Mouse (Mus musculus) lung, postnatal 0 days (tissue): ENCODE measurements around the gene Camk1d. TPM values are rescaled to one million over a fixed set of nuclear protein-coding genes. Genes with fewer than 3 reads are reported as not detected.
A peak's percentile ranks its signal among the peaks of the same experiment; 100 is the strongest.

Experiments
- ATAC-seq: fragments of 200-750 bp; cut with Nextera tagmentation; 2 replicates; pipeline ENCODE4 v1.8.0; 2017; ENCODE audit warnings: moderate library complexity
- DNase-seq: peaks from one replicate; pipeline ENCODE4 v3.0.0-alpha.2; 2016; ENCODE audit warnings: low spot score
- H3K27ac ChIP-seq: fragments of 300-500 bp; sonication (generic); 2 replicates; pipeline ENCODE4 v1.5.1; 2014; ENCODE audit warnings: antibody characterized with exemption, mild to moderate bottlenecking, low read length, mixed read lengths
- H3K27me3 ChIP-seq: fragments of 300-500 bp; sonication (generic); replicated peaks from 2 replicates; pipeline ENCODE4 v1.6.1; 2014; ENCODE audit warnings: low read length, mixed read lengths; ENCODE audit not compliant: insufficient read depth
- H3K36me3 ChIP-seq: fragments of 300-500 bp; sonication (generic); 2 replicates; pipeline ENCODE4 v1.6.1; 2014; ENCODE audit warnings: low read length, mixed read lengths; ENCODE audit not compliant: insufficient read depth
- H3K4me1 ChIP-seq: fragments of 300-500 bp; sonication (generic); 2 replicates; pipeline ENCODE4 v1.6.1; 2014; ENCODE audit warnings: antibody characterized with exemption, low read depth, low read length, mixed read lengths; ENCODE audit not compliant: insufficient read depth
- H3K4me2 ChIP-seq: fragments of 300-500 bp; sonication (generic); replicated peaks from 2 replicates; pipeline ENCODE4 v1.6.1; 2014; ENCODE audit warnings: low read depth, mild to moderate bottlenecking, low read length, moderate library complexity, mixed read lengths
- H3K4me3 ChIP-seq: fragments of 300-500 bp; sonication (generic); 2 replicates; pipeline ENCODE4 v1.5.1; 2014; ENCODE audit warnings: low read depth, low read length
- H3K9ac ChIP-seq: fragments of 300-500 bp; sonication (generic); replicated peaks from 2 replicates; pipeline ENCODE4 v1.6.1; 2014; ENCODE audit warnings: low read depth, mild to moderate bottlenecking
- H3K9me3 ChIP-seq: fragments of 300-500 bp; sonication (generic); 2 replicates; pipeline ENCODE4 v1.6.1; 2016; ENCODE audit warnings: low read length, mixed read lengths
- CTCF ChIP-seq: IDR thresholded peaks from 2 replicates; pipeline ENCODE4 v1.5.1; 2016; ENCODE audit warnings: antibody characterized with exemption, mild to moderate bottlenecking
- EP300 ChIP-seq: IDR thresholded peaks from 2 replicates; pipeline ENCODE4 v1.6.1; 2016; ENCODE audit warnings: antibody characterized with exemption, mild to moderate bottlenecking, control low read depth
- WGBS: fragments of 180-500 bp; shearing (Covaris S2); extraction: QIAGEN DNeasy Blood & Tissue Kit; methylation state at CpG from one replicate; pipeline ENCODE4 v1.1.7; 2014; 5-methylcytosine and 5-hydroxymethylcytosine counted together
- polyA plus RNA-seq: library from polyadenylated mRNA; unstranded; fragments of >200 nt; fragmentation: Nextera tagmentation; extraction: Ambion mirVana; gene quantifications from 2 replicates; pipeline ENCODE4 v1.2.1, GENCODE M21; 2015

The Camk1d gene
- polyA plus RNA-seq, 1 experiment from 2014 or later = 2.2 TPM

DNA sequence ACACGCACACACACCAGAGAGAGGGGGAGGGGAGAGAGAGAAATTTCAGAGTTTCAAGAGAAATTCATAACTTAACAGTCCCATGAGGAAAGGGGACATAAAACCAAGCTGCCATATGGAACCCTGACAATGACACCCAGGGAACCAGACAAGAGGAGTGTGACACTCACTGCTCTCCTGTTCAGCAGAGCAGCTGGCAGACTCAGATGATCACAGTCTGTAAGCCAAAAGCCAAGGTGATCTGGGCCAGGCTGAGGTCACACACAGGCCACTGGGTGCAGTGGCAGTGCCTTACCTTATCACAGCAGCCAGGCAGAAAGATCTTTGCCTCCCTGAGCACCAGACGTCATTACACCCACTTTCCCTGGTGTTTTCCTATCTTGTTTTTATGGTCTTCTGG, 258.2 kb downstream of the Camk1d start:
- no peak overlapping the region for H3K9ac ChIP-seq
- no peak for DNase-seq
- peak; percentile 13; the same call in 1 of the 2 replicates for ATAC-seq
- no peak overlapping the region for H3K4me3 ChIP-seq
- no peaks in the 10 kb centered on the region for H3K27me3 ChIP-seq
- no peaks in the 10 kb centered on the region for H3K9me3 ChIP-seq
- 67% methylated on average over 2 of the region's 2 CpGs for WGBS
- no peak overlapping the region for H3K27ac ChIP-seq
- no peak overlapping the region for H3K4me2 ChIP-seq
- H3K36me3 ChIP-seq = no peaks in the 10 kb centered on the region
- no peaks in the 10 kb centered on the region for H3K4me1 ChIP-seq
- TF ChIP-seq CTCF (no peak), EP300 (no peak)

DNA sequence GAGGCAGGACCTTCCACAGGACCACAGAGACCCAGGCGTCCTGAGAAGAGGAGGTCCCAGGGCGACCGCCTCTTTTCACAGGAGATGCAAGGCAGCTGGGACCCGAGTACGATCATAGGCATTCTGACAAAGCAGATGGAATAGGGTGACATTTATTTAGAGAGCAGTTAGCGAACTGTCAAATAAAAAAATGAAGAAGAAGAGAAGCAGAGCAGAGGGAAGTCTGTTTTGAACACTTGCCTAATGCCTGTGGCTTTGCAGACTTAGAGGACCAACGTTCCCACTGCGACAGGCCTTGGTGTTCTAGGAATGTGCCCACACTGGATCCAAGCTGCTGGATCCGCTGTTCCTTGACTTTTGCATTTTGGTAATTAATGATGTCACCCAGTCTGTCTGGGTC, 259.5 kb downstream of the Camk1d start:
- no peaks in the 10 kb centered on the region for H3K4me1 ChIP-seq
- no peaks in the 10 kb centered on the region for H3K9me3 ChIP-seq
- H3K9ac ChIP-seq = no peak overlapping the region
- H3K4me2 ChIP-seq = no peak overlapping the region
- no peak overlapping the region for H3K27ac ChIP-seq
- H3K27me3 ChIP-seq = no peaks in the 10 kb centered on the region
- no peaks in the 10 kb centered on the region for H3K36me3 ChIP-seq
- WGBS = 52% methylated on average over 9 of the region's 9 CpGs
- ATAC-seq (peak; percentile 71), DNase-seq (peak; percentile 74)
- TF ChIP-seq CTCF = no peak
- TF ChIP-seq EP300 = no peak
- H3K4me3 ChIP-seq = no peak overlapping the region

DNA sequence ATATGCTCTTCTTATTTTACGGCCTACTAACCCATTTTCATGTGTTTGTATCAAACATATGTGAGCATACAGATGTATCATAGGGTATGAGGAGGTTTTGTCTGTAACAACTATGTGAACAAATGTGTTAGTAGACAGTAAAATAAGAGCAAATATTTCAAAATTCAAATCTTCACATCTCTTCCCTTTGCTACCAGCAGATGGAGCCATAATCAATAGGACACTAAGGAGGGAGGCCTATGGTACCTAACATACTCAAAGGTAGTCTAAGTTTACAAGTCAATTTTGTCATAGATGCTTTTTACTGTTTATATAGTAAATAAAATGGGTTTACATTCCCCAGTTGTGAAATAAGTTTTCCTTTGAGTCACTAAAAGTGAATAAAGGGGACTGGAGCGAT, 262.7 kb downstream of the Camk1d start:
- Histone ChIP-seq H3K9ac (no peak overlapping the region), H3K27me3 (no peaks in the 10 kb centered on the region), H3K4me3 (no peak overlapping the region), H3K4me1 (no peaks in the 10 kb centered on the region), H3K36me3 (no peaks in the 10 kb centered on the region), H3K4me2 (no peak overlapping the region), H3K9me3 (no peaks in the 10 kb centered on the region), H3K27ac (no peak overlapping the region)
- WGBS = 97% methylated on average over 2 of the region's 2 CpGs
- no peak for TF ChIP-seq EP300
- TF ChIP-seq CTCF = peak; percentile 80
- ATAC-seq = no peak
- DNase-seq = peak; percentile 67

DNA sequence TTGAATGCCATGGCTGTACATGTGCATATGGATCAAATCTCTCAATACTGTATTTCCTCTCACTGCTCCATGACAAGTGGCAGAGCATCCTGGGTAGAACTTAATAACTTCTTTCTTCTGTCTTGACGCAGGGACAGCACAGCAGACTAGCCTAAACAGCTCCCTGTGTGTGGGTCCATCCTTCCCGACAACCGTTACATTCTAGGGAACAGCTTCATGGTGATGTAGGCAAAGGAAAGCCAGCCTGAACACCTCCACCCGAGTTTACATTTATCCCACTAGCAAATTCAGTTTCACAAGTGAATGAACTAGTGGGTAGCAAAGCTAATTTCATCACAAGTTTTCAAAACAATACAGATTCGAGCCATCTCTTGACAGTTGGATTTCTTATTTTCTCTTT, 269.0 kb downstream of the Camk1d start:
- no peaks in the 10 kb centered on the region for H3K9me3 ChIP-seq
- H3K4me3 ChIP-seq = no peak overlapping the region
- H3K36me3 ChIP-seq = no peaks in the 10 kb centered on the region
- H3K4me2 ChIP-seq = no peak overlapping the region
- no peak for TF ChIP-seq CTCF
- TF ChIP-seq EP300 = no peak
- no peaks in the 10 kb centered on the region for H3K4me1 ChIP-seq
- no peaks in the 10 kb centered on the region for H3K27me3 ChIP-seq
- H3K9ac ChIP-seq = no peak overlapping the region
- DNase-seq (no peak), ATAC-seq (no peak)
- no peak overlapping the region for H3K27ac ChIP-seq
- 80% methylated on average over 5 of the region's 5 CpGs for WGBS

DNA sequence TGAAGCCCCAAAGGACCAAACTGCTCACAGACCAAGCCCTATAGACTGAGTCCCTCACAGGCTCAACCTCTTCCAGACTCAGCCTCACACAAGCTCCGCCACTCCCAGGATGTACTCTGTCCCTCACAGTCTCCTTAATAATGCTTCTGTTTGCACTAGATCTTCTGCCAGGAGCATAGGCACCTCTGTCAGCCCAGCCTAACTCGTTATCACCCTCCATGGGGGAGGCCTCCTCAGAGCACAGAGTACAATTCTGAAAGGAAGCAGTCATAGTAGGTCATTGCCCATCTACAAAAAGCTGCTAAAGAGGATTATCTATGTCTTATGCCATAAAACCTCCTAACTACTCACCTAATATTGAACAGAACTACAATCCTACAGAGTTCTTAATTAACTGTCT, 276.6 kb downstream of the Camk1d start:
- H3K27ac ChIP-seq = no peak overlapping the region
- 55% methylated on average over 2 of the region's 2 CpGs for WGBS
- no peaks in the 10 kb centered on the region for H3K4me1 ChIP-seq
- DNase-seq (no peak), ATAC-seq (no peak)
- no peak overlapping the region for H3K4me2 ChIP-seq
- no peaks in the 10 kb centered on the region for H3K36me3 ChIP-seq
- TF ChIP-seq CTCF (no peak), EP300 (no peak)
- H3K4me3 ChIP-seq = no peak overlapping the region
- H3K27me3 ChIP-seq = no peaks in the 10 kb centered on the region
- H3K9me3 ChIP-seq = no peaks in the 10 kb centered on the region
- H3K9ac ChIP-seq = no peak overlapping the region

DNA sequence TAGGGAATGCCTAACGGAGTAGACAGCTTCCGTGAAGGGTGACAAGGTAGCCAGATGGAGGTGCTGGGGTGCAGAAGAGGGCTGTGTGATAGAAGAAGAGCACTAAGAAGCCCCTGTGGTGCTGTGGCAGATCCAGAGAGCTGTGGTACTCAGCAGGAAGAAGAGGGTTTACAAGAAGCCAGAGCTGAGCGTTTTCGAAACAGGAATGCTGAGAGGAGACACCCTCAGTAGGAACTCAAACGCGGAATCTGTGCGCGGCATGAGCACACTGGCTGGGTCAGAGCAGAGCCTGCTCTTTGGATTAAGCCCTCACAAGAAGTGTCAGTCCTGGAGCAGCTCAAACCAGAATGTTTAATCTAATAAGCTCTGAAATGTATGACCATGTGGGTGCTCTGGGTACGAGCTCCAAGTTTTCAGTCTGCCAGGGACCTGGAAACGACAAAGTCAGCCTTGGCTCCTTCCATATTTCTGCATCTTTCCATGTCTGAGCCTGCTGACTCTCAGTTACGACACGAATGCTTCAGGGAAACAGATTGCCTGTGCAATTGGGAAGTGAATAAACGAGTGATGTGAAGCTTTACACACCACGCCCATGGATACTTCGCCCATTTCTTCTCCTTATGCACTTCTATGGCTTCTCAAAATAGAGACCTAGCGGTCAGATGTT, 278.6 kb downstream of the Camk1d start:
- Histone ChIP-seq H3K9me3 (no peaks in the 10 kb centered on the region), H3K4me1 (no peaks in the 10 kb centered on the region), H3K9ac (no peak overlapping the region), H3K36me3 (no peaks in the 10 kb centered on the region), H3K4me2 (no peak overlapping the region), H3K27me3 (no peaks in the 10 kb centered on the region), H3K27ac (no peak overlapping the region), H3K4me3 (no peak overlapping the region)
- ATAC-seq (no peak), DNase-seq (no peak)
- no peak for TF ChIP-seq EP300
- no peak for TF ChIP-seq CTCF
- 78% methylated on average over 16 of the region's 16 CpGs for WGBS

DNA sequence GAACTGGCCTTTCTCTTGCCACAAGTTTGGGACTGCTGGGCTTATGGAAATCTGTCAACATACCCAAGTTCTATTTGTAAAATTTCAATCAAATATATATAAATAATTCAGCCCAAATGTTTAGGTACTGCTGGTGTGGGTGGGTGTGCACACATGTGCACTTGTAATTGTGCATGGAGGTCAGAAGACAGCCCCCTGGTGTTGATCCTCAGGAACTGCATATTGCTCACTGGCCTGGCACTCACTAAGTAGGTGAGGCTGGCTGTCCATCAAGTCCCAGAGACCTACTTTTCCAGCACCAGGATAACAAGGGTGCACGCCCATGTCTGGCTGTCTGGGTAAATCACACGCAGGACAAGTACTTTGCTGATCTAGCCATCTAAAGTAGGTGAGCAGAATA, 283.0 kb downstream of the Camk1d start:
- Histone ChIP-seq H3K4me1 (no peaks in the 10 kb centered on the region), H3K9me3 (no peaks in the 10 kb centered on the region), H3K4me2 (no peak overlapping the region), H3K36me3 (no peaks in the 10 kb centered on the region), H3K27ac (no peak overlapping the region), H3K27me3 (no peaks in the 10 kb centered on the region), H3K4me3 (no peak overlapping the region), H3K9ac (no peak overlapping the region)
- TF ChIP-seq EP300 (no peak), CTCF (peak; percentile 70)
- ATAC-seq (no peak), DNase-seq (peak; percentile 37)
- WGBS = 45% methylated on average over 2 of the region's 2 CpGs
